Mouse (Mus musculus) megakaryocyte, embryonic 14.5 days (primary cell): ENCODE data around the gene Srrm1.

Experiments
- FLI1 ChIP-seq: IDR thresholded peaks from 2 replicates; pipeline ENCODE4 v1.6.1; 2012; ENCODE audit warnings: low read length, inconsistent platforms, mixed read lengths
- GATA1 ChIP-seq: IDR thresholded peaks from 3 replicates; pipeline ENCODE4 v1.6.1; 2012; ENCODE audit warnings: mixed read lengths, low read length, inconsistent platforms, borderline replicate concordance

GRCm38 (mm10) chr4:135292477-135293089 lies 60.5 kb downstream of the Srrm1 start:
- TF ChIP-seq GATA1 (no peak), FLI1 (no peak)
